Mouse (Mus musculus) lung, postnatal 14 days (tissue): Measurements from ENCODE around the gene Itfg1.
"Not testable (repeated sequence)": the region's sequence is repeated elsewhere in the genome, so short reads cannot be mapped to it uniquely, and the experiment has no call there.

Experiments
- DNase-seq: peaks from one replicate; pipeline ENCODE4 v3.0.0; 2021

The Itfg1 gene

DNA sequence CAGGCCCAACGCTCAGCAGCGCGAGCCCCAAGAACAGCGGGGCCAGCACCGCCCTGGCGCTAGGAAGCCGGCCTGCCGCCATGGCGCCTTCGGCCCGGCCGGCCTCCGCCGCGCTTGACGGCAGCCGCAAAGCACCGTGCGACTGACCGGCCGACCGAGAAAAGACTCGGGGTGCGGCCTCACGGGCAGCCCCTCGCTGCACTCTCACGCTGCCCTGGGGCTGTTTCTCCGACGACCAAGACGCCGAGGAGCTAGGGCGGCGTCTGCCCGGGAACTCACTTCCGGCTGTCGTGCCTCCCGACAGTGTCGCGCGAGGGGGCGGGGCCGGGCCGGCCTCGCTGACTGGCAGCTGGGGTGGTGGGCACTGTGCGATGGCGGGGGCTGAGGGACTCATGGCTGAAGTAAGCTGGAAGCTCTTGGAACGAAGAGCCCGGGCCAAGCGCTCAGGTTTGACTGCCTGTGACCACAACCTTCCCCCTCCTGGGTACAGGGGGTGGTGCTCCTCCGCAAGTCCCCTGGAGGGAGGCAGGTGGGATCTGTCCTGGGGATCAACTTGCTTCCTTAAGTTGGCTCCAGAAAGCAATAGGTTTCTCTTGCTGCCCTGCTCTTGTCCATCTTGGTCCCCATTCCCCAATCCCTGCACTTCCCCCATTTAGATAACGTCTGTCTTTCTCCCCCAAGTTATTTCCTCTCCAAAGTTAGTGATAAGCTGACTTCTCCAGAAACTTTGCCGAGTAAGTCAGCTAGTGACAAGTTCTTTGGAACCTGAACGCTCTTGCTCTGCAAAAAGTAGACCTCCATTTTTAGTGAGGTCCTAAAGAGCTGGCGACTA, at the start of gene Itfg1, which contains the start of gene Phkb:
Gene Itfg1, minus strand, starts transcription at position 265 of the 832 bp plus-strand sequence.
Gene Phkb, plus strand, starts transcription at position 303 of the 832 bp plus-strand sequence.
- DNase-seq = peak; percentile 90

DNA sequence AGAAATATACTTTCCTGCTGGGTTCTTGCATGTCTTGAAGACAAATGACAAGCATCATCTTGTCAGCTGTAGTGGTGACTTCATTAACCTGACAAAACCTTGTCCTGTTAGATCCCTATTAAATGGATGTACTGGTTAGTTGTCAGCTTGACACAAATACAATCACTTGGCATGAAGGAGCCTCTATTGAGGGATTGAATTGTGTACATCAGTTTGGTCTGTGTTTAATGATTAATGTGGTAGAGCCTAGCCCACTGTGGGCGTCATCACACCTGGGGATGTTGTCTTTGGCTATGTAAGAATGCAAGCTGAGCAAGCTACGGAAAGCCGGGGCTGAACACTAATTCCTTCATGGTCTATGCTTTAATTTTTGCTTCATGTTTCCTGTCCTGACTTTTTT, 44.1 kb upstream of the Itfg1 start:
- no peak for DNase-seq

DNA sequence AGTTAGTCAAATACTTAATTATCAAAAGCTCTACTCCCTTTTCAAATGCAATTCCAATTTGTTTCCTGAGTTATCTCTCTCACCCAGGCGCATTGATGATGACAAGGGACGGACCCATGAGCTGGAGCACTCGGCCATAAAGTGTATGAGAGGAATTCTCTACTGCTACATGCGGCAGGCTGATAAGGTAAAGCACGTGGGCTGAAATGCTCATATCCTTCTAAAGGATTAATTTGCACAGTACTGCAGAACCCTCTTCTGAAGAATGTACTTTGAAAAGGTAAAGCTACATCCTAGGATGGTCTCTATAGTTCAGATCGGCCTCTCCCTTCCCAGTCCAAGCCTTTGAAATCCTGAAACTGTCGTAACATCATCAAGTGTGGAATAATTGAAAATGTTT, 38.9 kb upstream of the Itfg1 start:
- no peak for DNase-seq

DNA sequence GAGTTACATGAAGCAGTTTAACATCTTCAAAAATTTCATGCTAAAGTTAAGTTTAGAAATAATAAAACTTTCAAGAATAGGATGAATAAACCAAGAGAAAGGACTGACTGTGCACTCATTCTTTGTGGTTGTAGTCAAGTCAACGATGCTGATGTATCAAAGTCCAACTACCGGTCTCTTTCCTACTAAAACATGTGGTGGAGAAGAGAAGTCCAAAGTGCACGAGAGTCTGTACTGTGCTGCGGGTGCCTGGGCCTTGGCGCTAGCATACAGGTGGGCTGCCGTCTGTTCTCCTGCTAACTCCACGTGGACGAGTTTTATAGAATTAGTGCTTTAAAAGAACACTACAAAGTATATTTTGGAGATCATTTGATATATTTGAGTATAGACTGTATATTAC, 37.3 kb upstream of the Itfg1 start:
- DNase-seq = no peak

DNA sequence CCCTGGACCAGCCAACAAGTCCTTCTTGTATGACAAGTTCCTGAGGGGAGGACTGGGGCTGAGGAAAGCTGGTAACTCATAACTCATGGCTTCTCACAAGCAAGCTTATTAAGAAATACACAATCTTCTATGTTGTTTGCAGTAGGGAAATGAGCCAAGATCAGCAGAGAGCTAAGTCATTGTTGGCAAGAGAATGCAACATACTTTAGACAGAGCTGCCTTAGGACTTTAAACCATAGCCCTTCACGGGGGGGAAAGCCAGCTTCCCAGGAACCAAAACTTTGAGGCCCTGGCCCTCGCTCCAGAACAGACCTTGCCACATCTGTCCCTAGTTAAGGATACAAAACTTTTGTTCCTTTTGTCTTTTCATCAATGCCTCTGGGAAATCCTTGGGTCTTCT, 30.9 kb upstream of the Itfg1 start:
- peak; percentile 19 for DNase-seq

DNA sequence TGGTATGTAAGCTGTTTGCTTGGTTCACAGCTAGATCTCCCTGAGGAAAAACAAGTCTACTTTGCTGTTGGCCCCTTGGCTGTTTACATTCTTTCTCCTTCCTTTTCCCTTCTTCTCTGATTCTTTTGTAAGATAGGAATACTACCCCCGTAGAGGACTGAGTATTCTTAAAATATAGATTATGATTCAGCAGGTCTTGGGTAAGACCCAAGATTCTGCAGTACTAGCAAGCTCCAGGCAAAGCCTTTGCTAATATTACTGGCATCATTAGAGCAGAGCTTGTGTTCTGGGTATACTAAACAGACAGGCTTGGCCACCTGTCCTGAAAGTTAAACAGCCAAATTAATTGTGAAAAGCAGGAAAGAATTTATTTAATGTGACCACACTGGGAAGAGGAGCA, 21.7 kb upstream of the Itfg1 start:
- no peak for DNase-seq

DNA sequence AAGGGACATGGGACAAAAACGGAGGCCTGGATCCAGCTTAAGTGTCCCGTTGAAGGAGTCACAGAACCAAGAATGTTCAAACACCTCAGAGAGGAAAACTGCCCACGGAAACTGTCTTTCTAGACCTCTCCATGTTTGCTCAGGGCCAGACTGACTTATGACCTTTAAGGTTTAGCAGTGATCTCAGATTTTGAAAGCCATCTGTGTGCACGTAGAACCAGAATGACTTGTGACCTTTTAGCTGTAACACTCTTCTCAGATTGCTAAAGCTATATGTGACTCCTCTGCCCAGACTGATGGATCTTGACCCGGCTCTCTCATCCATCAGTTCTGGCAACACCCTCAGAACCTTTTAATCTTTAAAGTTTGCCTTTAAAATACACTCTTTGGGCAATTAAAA, 19.9 kb upstream of the Itfg1 start:
- DNase-seq = no peak

DNA sequence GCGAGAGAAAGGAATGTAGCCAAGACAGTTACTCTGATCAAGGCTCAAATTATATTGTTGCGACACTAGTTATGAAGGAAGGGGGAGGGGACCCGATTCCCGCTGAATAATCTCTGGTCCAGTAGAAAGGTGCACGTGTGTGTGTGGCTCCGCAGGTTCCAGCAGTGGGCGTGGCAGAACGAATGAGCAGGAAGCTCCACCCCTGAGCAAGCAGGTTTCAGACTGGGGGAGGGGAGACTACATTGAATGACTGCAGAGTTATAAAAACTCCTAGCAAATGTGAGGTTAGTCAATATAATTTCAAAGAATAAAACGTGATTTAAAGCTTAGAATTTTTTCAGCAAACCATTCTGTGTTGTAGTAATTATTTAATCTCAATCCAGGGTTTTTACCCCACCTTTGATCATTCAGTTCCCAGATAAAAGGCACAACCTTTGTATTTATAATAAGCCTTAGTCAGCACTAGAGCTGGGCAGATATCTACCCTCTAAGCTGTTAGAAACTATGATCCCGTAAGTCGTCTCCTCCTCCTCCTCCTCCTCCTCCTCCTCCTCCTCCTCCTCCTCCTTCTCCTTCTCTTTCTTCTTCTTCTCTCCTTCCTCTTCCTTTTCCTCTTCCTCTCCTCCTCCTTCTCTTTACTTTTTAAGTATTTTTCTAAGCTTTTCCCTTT, 16.6 kb upstream of the Itfg1 start:
- DNase-seq = not testable (repeated sequence)

DNA sequence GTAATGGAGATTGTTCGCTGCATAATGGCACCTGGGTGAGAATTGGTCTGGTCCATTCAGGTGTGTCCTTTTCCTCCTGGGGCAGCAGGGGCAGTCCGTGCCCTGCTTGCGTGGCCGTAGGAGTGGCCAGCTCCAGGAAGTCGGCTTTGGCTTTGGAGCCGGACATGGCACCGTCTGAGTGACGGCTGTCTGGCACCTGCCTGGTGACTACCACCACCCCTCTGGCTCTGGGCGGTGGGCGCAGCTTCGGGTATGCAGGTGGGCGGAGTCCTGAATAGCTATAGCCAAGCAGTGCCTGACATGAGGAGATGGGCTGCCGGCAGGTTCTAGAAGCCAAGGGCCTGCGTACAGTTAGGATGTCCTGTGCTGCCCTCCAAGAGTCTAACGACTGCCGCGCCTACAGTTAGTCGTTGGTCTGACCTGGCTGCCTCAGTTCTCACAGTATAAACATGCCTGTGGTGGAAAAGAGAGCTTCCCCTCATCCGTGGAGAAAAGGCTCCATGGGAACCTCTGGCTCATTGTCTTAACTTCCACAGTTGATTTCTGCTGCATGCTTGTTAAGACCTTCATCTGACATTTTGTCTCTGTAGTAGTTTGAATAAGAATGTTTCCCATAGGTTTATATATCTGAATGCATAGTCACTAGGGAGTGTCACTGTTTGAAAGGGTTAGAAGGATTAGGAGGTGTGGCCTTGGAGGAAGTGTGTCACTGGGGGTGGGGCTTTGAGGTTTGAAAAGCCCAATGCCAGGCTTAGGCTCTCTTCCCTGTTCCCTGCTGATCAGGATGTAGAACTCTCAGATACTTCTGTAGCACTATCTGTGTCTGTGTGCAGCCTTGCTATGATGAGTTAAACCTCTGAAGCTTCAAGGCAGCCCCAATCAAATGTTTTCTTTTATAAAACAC, 13.8 kb upstream of the Itfg1 start:
- no peak for DNase-seq

DNA sequence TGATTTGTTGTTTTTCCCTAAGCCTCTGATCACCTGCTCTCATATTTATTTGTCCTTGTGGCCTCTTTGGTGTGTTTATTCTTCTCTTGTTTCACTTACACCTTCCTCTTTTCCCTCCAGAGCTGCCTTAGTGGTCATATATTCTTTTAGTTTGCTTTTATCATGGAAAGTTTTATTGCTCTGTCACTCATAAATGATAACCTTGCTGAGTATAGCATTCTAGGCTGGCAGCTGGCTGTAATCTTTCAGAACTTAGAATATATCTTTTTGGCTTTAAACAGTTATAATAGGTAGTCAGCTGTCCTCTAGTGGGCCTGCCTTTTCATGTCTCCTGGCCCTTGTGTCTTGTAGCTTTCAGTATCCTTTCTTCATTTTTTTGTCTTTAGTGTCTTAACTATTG, 5.2 kb upstream of the Itfg1 start:
- no peak for DNase-seq

DNA sequence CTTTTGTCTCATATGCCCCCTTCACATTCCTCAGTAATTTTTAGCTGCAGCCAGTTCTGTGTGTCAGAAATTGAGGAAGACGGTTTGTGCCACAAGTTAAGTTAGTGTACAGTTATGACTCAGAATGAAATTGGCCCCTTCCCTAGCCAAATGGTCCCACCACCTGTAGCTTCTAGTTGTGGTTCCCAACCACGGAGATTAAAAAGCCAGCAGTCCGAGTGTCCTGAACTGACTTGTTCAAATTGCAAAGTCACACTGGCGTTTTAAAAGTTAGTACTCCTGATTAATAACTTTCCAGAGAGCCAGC, 721 bp upstream of the Itfg1 start:
- DNase-seq = peak; percentile 3

DNA sequence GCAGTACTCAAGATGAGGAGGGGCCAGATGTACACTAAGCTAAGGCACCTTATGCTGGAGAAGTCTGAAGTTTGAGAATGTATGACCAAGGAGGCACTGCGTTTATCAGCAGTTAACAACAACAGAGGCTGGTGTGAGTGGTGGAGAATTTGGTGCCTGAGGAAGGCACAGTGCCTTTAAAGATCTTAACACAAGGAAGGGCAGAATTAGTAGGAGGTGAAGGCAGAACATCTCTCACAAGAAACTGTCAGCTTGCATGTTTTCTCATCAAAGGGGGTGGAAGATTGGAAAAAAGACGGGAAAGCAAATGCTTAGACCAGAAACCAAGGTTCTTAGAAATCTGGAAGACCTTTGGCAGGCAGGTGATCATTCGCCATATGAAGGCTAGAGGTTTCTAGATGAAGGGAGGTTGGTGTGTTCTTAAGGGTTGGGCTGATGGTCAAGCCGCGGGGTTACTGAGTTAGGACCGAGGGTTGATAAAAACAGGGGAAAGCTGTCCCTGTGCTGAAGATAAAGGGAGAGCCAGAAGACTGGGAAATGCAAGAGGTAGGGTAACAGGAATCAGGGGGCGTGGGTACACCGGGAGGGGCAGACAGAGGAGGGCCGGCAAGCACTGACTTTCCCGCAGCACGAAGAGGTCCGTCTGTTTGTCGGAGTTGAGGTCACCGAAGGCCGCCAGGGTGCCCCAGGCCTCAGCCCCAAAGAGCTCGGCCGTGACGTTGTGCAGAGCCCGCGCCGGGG, 635 bp downstream of the Itfg1 start:
- DNase-seq = no peak

DNA sequence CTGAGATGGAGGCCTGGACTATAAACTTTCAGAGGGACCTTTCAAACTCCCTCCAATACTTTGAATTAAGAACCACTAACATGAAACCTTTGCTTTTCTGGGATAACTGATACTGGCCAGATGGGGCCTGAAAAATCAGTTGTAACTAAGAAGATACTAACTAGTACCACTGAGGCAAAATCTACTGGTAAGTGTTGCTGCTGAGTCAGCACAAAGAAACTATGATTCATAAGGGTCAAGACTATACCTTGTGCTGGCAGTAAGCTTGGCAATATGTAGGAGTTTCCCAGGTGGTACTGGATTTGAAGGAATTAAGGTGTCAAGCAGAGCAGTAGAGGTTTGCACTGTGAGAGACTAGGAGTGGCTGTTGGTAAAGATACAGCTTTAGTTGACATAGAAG, 27.1 kb downstream of the Itfg1 start:
- no peak for DNase-seq

DNA sequence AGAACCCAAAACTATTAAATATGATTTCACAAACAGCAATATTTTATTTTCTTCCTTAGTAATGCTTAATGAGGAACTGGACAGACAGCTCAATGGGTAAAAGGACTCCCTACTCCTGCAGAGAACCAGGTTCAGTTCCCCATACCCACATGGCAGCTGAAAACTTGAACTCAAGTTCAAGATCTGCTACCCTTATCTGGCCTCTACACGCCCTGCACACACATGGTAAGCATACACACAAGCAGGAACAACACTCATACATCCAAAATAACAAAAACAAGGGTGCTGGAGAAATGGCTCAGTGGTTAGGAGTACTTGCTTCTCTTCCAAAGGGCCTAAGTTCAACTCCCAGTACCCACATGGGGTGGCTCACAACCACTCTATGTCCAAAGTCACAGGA, 39.3 kb downstream of the Itfg1 start:
- DNase-seq = no peak

DNA sequence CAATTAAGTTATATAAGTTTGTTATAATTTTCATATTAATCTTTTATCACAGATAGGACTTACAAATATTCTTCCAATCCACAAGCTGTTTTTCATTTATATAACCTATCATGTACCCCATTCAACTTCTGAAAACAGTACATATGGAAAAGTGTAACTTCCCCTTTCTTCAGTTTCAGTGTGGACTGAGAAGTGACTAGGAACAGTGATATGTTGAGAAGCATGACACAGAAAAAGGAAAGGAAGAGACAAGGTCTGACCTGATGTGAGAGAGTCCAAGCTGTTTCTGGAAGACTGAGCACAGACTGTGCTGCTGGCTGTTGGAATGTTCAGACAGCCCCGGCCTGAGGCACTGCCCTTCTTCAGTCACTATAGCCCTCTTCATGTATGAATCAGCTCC, 40.6 kb downstream of the Itfg1 start:
- no peak for DNase-seq

DNA sequence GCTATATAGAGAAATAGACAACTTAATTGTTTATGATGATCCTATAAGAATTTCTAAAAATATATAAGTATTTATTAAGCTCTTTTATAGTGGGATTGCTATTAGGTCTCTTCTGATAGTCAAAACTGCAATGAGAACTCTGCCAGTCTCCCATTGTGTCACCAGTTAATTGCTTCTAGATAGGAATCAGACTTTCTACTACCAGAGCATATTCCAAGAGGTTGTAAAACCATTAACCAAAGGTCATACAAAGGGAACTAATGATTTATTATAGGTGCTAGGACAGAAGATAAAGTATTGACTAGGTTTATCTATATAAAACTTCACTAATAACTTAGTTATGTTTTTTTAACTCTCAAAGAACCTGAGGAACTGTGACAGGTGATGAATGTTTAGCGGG, 44.3 kb downstream of the Itfg1 start:
- not testable (repeated sequence) for DNase-seq

DNA sequence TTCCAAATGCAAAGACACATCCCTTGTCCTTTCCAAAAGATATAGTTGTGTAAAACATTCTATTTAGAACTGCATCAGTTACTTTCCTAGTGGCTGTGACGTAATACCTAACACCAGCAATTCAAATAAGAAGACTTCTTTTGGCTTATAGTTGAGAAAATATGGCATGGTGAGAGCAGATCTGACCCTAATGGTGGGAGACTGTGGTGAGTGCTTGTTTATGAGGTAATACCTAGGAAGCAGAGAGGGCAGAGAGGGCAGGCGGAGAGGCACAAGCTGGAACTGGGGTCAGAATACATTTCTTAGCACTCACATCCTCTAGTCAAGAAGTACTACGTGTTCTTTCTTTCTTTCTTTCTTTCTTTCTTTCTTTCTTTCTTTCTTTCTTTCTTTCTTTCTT, 52.4 kb downstream of the Itfg1 start:
- no peak for DNase-seq

DNA sequence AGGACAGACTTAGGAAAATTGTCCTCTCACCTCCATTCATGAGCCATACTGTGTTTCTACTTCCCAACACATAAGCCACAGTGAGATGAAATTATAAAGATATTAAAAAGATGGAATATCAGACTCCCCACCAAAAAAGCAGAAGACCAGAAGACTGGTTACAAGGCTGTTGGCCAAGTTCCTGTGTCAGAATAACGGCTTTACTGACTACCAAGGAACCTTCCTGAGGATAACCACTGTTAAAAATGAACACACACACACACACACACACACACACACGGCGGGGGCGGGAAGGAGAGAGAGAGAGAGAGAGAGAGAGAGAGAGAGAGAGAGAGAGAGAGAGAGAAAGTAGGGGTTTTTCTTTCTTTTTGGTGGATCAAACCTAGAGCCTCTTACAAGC, 52.8 kb downstream of the Itfg1 start:
- no peak for DNase-seq

DNA sequence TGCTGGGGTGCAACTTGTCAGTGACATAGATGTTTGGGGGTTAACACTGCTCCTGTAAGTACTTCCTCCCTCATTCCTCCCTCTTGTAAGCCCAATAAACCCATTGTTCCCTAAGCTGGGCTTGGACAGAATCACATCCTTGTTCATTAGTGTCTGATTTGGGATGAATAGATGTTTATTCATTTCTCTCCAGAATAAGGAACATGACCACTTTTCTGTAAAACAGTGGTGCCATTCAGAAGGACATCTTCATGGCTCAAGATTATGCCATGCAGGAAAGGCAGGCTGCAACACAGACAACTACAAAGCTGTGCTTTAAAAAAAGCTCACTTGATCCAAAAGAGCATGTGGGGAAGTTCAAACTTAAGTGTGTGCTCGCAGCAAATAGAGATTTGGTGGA, 55.2 kb downstream of the Itfg1 start:
- DNase-seq = no peak

DNA sequence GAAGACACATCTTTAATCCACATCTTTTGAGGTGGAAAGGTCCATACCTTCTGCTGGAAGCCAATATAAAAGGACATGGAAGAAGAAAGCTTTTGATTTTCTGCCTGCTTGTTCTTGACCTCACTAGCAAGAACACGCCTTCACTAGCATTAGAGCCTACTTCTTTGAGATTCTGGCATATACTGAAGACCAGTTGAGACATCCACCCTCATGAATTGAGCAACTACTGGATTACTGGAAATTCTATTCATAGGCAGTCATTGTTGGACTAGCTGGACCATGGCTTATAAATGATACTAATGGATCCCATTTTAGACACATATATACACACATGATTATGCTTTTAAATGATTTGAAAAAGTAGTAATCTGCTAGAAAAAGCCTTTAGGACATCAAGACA, 56.9 kb downstream of the Itfg1 start:
- DNase-seq = no peak

DNA sequence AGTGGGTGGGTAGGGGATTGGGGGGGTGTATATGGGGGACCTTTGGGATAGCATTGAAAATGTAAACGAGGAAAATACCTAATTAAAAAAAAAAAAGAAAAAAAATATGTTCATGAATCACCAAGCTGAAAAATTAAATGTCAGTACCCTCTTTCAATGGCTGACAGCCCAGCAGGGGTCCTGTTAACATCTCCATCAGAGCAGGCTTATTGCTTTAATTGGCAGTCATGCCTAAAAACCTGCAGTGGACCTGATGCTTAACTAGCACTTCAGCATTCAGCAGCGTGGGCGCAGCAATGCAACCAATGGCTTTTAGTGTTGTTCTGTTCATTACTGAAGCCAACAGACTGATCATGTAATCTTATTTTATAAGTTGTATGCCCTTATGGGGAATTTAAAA, 60.6 kb downstream of the Itfg1 start:
- DNase-seq = no peak

DNA sequence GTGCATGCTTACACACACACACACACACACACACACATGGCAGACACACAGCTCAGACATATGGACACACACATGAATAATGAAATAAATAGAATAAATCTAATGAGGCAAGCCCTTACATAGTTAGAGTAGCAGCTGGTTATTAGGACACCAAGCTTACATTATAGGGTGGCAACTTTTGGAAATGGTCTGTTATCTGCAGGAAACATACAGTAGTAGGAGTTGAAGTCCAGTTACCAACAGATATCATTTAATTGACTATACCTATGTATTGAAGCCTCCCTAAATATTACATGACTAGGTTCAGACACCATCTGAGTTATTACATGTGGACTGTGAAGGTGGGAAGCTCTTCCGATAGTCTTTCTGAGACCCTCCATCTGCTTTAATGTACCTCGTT, 95.7 kb downstream of the Itfg1 start:
- DNase-seq = no peak

DNA sequence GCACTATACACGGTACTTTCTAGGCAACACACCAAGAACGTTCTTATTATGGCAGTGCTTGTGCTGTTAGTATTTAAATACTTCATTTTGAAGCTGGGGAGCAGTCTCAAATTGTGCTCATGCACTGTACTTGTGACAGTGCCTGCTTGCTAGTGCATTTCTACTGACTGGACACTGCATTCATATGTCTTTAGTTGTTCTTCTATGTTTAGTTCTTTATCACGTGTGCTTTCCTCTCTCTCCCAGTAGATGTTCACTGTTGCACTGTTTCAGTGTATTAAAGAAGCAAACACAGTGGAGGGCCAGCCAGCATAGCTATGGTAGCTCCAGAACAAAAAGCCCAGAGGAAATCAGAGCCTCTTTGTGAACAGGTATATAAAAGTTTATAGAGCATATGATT, 110.2 kb downstream of the Itfg1 start:
- DNase-seq = no peak
